Mouse (Mus musculus) liver, embryonic 11.5 days (tissue): ENCODE measurements at regions not wholly inside any gene's neighbourhood (a gene's known extent, or its start where the extent isn't known, plus 50 kb on each side); places are given as distances from the start of the nearest gene placed in this dataset.

Experiments
- ATAC-seq: fragments of 200-750 bp; cut with Nextera tagmentation; replicated peaks from 2 replicates; pipeline ENCODE4 v1.8.0; 2017; ENCODE audit warnings: moderate number of reproducible peaks, mild to moderate bottlenecking, moderate TSS enrichment, moderate library complexity; ENCODE audit not compliant: low FRiP score
- DNase-seq: peaks from one replicate; pipeline ENCODE4 v3.0.0-alpha.2; 2017; ENCODE audit warnings: low spot score
- H3K27ac ChIP-seq: fragments of 300-500 bp; sonication (generic); 2 replicates; pipeline ENCODE4 v1.5.1; 2014; ENCODE audit warnings: mild to moderate bottlenecking, low read depth, low read length, control low read depth
- H3K27me3 ChIP-seq: fragments of 300-500 bp; sonication (generic); replicated peaks from 2 replicates; pipeline ENCODE4 v1.6.1; 2014; ENCODE audit warnings: low read length, mixed read lengths; ENCODE audit not compliant: control insufficient read depth, insufficient read depth
- H3K36me3 ChIP-seq: fragments of 300-500 bp; sonication (generic); 2 replicates; pipeline ENCODE4 v1.6.1; 2014; ENCODE audit warnings: mild to moderate bottlenecking, low read length, moderate library complexity, mixed read lengths; ENCODE audit not compliant: control insufficient read depth, insufficient read depth
- H3K4me1 ChIP-seq: fragments of 300-500 bp; sonication (generic); replicated peaks from 2 replicates; pipeline ENCODE4 v1.6.1; 2014; ENCODE audit warnings: low read length, mixed read lengths; ENCODE audit not compliant: control insufficient read depth, insufficient read depth
- H3K4me2 ChIP-seq: fragments of 300-500 bp; sonication (generic); 2 replicates; pipeline ENCODE4 v1.6.1; 2014; ENCODE audit warnings: mild to moderate bottlenecking, control low read depth, moderate library complexity
- H3K4me3 ChIP-seq: fragments of 300-500 bp; sonication (generic); 2 replicates; pipeline ENCODE4 v1.5.1; 2014; ENCODE audit warnings: low read depth, low read length, control low read depth
- H3K9ac ChIP-seq: fragments of 300-500 bp; sonication (generic); 2 replicates; pipeline ENCODE4 v1.6.1; 2014; ENCODE audit warnings: low read depth, low read length, control low read depth
- H3K9me3 ChIP-seq: fragments of 300-500 bp; sonication (generic); 2 replicates; pipeline ENCODE4 v1.6.1; 2016; ENCODE audit warnings: low read length, inconsistent platforms, mixed read lengths; ENCODE audit not compliant: control insufficient read depth
- WGBS: fragments of 180-500 bp; shearing (Covaris S2); extraction: QIAGEN DNeasy Blood & Tissue Kit; methylation state at CpG from one replicate; pipeline ENCODE4 v1.1.7; 2014; 5-methylcytosine and 5-hydroxymethylcytosine counted together

GRCm38 (mm10) chr4:87379516-87380173 lies 149.4 kb upstream of the Slc24a2 start:
- Histone ChIP-seq H3K4me1 (no peaks in the 10 kb centered on the region), H3K27me3 (no peaks in the 10 kb centered on the region), H3K4me3 (no peak overlapping the region), H3K9me3 (no peaks in the 10 kb centered on the region), H3K27ac (no peak overlapping the region), H3K4me2 (no peak overlapping the region), H3K9ac (no peak overlapping the region), H3K36me3 (no peaks in the 10 kb centered on the region)
- 61% methylated on average over 4 of the region's 4 CpGs for WGBS
- ATAC-seq, result no peak
- DNase-seq, result no peak

GRCm38 (mm10) chr4:87371960-87372359 lies 141.7 kb upstream of the Slc24a2 start:
- Histone ChIP-seq H3K4me3 (no peak overlapping the region), H3K9me3 (no peaks in the 10 kb centered on the region), H3K36me3 (no peaks in the 10 kb centered on the region), H3K4me2 (no peak overlapping the region), H3K4me1 (no peaks in the 10 kb centered on the region; the same call in 1 of the 2 replicates), H3K27me3 (peaks cover 7% of the 10 kb centered on the region; the same call in 1 of the 2 replicates), H3K9ac (no peak overlapping the region), H3K27ac (no peak overlapping the region)
- DNase-seq (no peak), ATAC-seq (no peak)
- 44% methylated on average over 7 of the region's 7 CpGs for WGBS

GRCm38 (mm10) chr4:87369626-87370234 lies 139.5 kb upstream of the Slc24a2 start:
- H3K9me3 ChIP-seq, result no peaks in the 10 kb centered on the region
- ATAC-seq, result no peak
- H3K4me1 ChIP-seq, result no peaks in the 10 kb centered on the region; the same call in 1 of the 2 replicates
- DNase-seq, result no peak
- H3K4me2 ChIP-seq, result peak overlapping the region; percentile 53
- no peaks in the 10 kb centered on the region for H3K36me3 ChIP-seq
- no peak overlapping the region for H3K27ac ChIP-seq
- no peak overlapping the region for H3K9ac ChIP-seq
- H3K27me3 ChIP-seq, result peaks cover 7% of the 10 kb centered on the region; the same call in 1 of the 2 replicates
- WGBS, result 16% methylated on average over 14 of the region's 14 CpGs
- peak overlapping the region; percentile 17; the same call in 1 of the 2 replicates for H3K4me3 ChIP-seq

- Histone ChIP-seq H3K27me3 (peaks cover 7% of the 10 kb centered on the region; the same call in 1 of the 2 replicates), H3K9ac (peak overlapping the region; percentile 27; the same call in 1 of the 2 replicates), H3K27ac (no peak overlapping the region), H3K36me3 (no peaks in the 10 kb centered on the region), H3K4me3 (peak overlapping the region; percentile 38), H3K9me3 (no peaks in the 10 kb centered on the region), H3K4me1 (no peaks in the 10 kb centered on the region; the same call in 1 of the 2 replicates), H3K4me2 (peak overlapping the region; percentile 70)
- ATAC-seq (peak; percentile 57), DNase-seq (no peak)
- WGBS, result 9% methylated on average over 20 of the region's 20 CpGs
Measured at GRCm38 (mm10) chr4:87368413-87369160, 138.3 kb upstream of the Slc24a2 start.

- Histone ChIP-seq H3K4me1 (no peaks in the 10 kb centered on the region; the same call in 1 of the 2 replicates), H3K9ac (peak overlapping the region; percentile 27; the same call in 1 of the 2 replicates), H3K4me2 (peak overlapping the region; percentile 70), H3K27me3 (peaks cover 7% of the 10 kb centered on the region; the same call in 1 of the 2 replicates), H3K27ac (no peak overlapping the region), H3K4me3 (peak overlapping the region; percentile 38), H3K9me3 (no peaks in the 10 kb centered on the region), H3K36me3 (no peaks in the 10 kb centered on the region)
- DNase-seq, result peak; percentile 75
- ATAC-seq, result peak; percentile 74
- 13% methylated on average over 19 of the region's 19 CpGs for WGBS
Measured at GRCm38 (mm10) chr4:87367732-87368412, 137.6 kb upstream of the Slc24a2 start.

GRCm38 (mm10) chr4:87362201-87362600 lies 131.9 kb upstream of the Slc24a2 start:
- 22% methylated on average over 6 of the region's 6 CpGs for WGBS
- Histone ChIP-seq H3K9me3 (no peaks in the 10 kb centered on the region), H3K4me1 (no peaks in the 10 kb centered on the region), H3K36me3 (no peaks in the 10 kb centered on the region), H3K9ac (no peak overlapping the region), H3K27me3 (no peaks in the 10 kb centered on the region), H3K27ac (no peak overlapping the region), H3K4me2 (no peak overlapping the region), H3K4me3 (no peak overlapping the region)
- DNase-seq, result no peak
- no peak for ATAC-seq

GRCm38 (mm10) chr4:87359483-87359882 lies 129.2 kb upstream of the Slc24a2 start:
- Histone ChIP-seq H3K4me3 (no peak overlapping the region), H3K27me3 (no peaks in the 10 kb centered on the region), H3K4me1 (no peaks in the 10 kb centered on the region), H3K27ac (no peak overlapping the region), H3K4me2 (no peak overlapping the region), H3K9ac (no peak overlapping the region), H3K9me3 (no peaks in the 10 kb centered on the region), H3K36me3 (no peaks in the 10 kb centered on the region)
- WGBS, result 36% methylated on average over 9 of the region's 9 CpGs
- no peak for DNase-seq
- ATAC-seq, result no peak

DNA sequence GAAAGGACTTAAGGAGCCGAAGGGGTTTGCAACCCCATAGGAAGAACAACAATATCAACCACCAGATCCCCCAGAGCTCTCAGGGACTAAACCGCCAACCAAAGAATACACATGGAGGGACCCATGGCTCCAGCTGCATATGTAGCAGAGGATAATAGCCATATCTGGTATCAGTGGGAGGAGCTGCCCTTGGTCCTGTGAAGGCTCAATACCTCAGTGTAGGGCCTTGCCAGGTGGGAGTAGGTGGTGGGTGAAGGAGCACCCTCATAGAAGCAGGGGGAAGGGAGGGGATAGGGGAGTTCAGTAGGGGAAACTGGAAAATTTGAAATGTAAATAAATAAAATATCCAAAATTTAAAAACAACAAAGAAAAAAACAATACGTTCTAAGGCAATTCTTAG lies 128.7 kb upstream of the Slc24a2 start:
- no peak overlapping the region for H3K9ac ChIP-seq
- 85% methylated on average over 3 of the region's 3 CpGs for WGBS
- no peaks in the 10 kb centered on the region for H3K36me3 ChIP-seq
- H3K27me3 ChIP-seq, result no peaks in the 10 kb centered on the region
- ATAC-seq (no peak), DNase-seq (no peak)
- no peaks in the 10 kb centered on the region for H3K4me1 ChIP-seq
- H3K9me3 ChIP-seq, result no peaks in the 10 kb centered on the region
- no peak overlapping the region for H3K4me2 ChIP-seq
- H3K27ac ChIP-seq, result no peak overlapping the region
- H3K4me3 ChIP-seq, result no peak overlapping the region
